Mouse (Mus musculus): ENCODE measurements around the gene Bbox1. TPM values are rescaled to one million over a fixed set of nuclear protein-coding genes. Genes with fewer than 3 reads are reported as not detected.

The Bbox1 gene
- under 1 TPM; 0.35 to 0.40 TPM for total RNA-seq (2021)
- long read RNA-seq, experiment 1, partial matches to known transcripts: 0 of 2 reads
- long read RNA-seq, experiment 1, other reads (novel, unspliced or antisense): 2 of 2 reads
- long read RNA-seq, experiment 2: 0 reads

DNA sequence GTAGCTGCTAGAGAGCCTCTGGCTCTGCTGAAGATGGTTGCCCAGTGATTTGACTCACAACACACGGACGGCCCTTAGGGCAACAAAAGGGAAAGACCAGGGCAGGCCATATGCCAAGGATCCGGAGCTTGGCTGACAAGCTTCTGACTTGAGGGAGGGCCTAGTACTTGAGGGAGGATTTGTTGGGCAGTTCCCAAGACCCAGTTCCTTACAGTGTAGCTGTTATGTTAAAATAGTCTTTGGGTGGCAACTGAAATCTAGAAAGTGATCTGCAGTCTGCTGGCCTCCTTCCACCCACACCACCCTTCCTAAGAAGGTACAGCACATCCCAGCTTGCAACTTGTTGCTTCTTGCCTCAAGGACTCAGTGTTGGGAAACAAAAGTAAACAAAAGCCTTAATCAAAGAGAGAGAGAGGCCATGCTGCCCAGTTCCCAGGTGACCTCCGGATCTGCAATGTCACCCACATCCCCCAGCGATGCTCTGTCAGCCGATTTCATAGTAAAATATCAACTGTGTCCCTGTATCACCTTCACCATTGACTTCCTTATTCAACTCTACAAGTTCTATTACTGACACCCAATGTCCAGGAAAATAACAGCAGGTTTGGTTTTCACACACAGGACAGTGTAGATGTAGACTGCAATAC, at the start of gene Bbox1:
Bbox1 (minus strand) TSS at position 52 of the 647 bp plus-strand sequence.
- DNase-seq (ENCODE audit: low spot score in 2 of 2): no peak

DNA sequence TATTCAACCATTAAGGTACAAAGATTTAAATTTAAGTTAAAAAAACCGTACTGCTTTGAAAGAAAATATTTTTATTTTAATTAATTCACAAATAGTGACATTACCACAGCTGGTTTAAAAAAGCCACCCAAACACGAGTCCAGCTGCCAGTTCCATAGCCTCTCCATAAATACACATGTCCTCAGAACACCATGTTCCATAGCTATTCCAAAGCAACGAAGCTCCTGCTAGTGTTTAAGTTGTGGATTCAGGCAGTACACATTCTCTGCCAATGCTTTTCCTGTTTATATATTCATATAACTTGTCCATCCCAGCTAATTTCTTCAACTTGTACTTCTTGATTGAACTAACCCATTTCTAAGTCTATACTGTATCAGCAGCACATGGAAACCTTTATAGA, 49.5 kb upstream of the Bbox1 start:
- no peak for DNase-seq (ENCODE audit: low spot score in 2 of 2)

DNA sequence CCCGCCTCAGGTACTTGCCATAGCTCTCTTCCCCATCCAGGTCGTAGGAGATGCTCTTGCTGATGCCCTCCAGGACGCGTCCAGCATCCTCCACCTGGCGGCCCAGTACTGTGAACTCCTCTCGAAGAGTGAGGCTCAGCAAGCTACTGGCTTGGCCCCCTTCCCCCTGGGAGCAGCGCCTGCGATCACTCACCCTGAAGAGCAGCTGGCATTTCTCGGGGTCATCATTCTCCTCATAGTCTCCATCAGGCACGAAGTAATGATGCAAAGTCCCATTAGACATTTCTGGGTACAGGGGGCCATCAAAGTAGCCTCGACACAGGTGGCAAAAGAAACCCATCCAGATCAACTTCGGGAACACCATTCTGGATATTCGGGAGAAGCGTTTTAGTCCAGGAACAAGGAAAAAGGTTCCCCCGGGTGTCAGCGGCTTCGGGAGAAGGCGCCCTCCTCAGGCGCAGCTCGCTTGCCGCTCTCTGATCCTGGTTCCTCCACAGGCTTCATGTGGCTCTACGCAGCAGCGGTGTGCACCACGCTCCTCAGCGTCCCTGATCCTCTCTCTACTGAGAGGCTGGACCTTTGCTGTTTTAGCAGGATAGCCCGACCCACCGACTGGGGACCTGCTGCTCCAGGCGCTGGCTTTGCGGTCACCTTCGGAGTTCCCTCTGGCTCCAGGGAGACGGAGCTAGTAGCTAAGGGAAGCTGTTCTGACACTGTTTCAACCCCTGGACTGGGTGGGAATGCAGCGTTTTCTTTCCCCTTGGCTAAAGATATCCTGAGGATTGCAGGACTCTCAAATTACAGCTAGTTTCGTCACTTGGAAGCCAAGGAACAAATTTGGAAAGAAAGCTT, 48.3 kb upstream of the Bbox1 start, which contains the start of gene Fibin:
Fibin (minus strand) TSS at position 752 of the 852 bp plus-strand sequence.
- peak; percentile 37 to 60 for DNase-seq (ENCODE audit: low spot score in 2 of 2)

DNA sequence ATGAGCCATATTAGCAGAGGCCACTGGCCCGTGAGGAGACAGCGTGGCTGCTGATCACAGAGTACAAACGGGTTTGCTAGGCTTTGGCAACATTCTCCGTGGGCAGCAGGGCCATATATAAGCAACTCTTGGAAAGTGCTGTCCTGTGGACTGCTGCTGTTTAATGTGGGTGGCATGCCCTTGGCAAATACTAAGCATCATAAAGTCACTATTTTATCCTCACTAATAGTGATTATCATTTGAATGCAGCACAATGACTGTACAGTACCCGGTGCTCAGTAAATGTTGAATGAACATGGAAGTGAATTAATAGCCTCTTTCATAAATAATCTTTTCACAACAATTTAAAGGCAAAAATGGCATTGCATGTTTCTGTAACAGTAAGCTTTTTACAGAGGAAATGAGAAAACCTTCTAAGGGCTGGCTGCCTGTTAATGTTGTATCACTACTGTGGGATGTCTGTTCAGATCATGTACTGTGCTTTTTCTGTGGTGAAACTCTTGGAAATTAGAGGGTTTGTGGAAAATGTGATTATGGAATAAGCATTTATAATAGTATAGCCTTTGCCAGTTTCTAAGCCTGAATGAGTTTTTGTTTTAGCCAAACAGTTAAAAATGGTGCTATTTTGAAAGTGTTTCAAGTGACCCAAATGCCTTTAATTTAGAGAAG, 39.1 kb upstream of the Bbox1 start:
- no peak for DNase-seq (ENCODE audit: low spot score in 2 of 2)

DNA sequence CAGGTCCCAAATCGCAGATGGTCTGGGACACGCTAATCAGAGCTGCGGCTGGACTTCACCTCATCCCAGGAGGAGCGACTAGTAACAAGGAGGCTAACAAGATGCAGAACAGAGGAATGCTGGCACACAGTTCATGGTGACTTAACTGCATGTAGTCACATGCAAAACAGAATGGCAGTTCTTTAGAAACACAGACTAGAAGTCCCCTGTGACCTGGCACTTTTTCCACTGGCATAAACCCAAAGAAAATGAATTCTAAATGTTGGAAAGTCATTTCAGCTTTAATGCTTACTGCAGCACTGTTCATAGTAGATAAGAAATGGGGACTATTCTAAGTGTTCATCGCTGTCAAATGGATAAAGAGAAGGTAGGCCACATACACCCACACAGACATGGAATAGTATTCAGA, 37.5 kb upstream of the Bbox1 start:
- no peak for DNase-seq (ENCODE audit: low spot score in 2 of 2)

DNA sequence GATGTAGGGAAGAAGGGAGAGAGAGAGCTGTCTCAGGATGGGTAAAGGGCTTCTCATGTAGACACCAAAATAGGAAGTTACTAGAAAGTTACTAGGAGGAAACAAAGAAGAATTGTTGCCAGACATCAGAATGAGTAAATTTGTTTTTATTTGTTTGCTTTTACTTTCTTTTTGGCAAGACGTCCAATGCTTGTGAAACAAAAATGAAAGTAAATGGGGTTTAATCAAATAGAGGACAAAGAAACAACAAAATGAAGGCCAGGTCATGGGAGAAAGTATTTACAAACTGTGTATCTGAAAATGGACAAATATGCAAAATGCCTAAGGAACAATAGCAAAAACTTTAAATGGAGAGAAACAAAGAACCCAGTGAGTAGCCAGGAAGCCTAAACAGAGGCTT, 37.0 kb upstream of the Bbox1 start:
- DNase-seq (ENCODE audit: low spot score in 2 of 2): no peak

DNA sequence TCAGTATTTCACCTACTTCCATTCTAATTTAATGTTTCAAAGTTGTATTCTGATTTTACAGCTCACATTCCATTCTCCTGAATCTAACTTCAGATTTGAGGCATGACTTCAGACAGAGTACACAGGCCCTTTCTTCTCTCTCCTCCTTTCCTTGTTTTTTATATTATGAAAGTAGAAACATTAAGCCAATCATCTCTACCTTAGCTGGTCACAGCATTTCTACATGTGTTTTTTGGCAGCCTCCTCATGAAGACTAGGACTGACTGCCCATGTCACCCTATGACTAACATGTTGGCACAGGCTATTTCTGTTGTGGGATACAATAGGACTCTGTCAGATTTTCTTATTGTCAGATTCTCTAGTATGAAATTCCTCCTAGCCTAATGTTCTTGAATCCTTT, 14.6 kb upstream of the Bbox1 start:
- DNase-seq (ENCODE audit: low spot score in 2 of 2): no peak

DNA sequence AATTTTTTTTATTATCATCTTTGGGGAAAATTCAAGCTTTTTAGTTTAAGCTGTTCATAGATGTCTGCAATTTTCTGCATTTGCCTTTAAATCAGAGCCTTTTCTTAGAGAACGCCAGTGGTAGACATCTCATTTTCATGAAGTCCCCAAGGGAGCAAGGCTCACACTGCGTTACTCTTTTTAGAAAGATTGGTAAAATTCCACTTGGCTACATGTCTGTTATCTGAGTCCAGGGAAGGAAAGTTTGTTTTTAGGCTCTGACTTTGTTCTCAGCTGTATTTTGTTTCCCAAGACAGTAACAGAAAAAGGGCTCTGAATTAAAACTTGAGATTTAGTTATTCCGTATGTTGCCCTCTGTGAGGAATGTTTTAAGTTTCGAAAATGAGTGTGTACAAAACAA, 5.6 kb upstream of the Bbox1 start:
- no peak for DNase-seq (ENCODE audit: low spot score in 2 of 2)

DNA sequence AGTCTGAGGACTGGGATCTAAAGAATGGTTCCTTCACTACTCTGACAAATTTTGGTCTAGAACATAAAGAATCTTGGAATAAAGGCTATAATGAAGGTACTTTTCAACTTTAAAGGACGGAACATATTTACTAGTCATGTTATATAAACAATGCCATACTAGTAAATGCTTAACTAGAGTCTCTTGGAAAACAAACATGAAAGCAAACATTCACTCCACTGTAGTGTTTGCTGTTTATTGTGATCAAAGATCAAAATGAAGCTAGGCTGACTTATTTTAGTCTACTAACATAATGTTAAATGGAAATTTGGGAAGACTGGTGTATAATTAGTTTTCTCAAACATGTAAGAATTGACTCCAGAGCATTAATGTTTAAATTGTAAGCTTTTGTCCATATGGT, 4.9 kb upstream of the Bbox1 start:
- DNase-seq (ENCODE audit: low spot score in 2 of 2): no peak

DNA sequence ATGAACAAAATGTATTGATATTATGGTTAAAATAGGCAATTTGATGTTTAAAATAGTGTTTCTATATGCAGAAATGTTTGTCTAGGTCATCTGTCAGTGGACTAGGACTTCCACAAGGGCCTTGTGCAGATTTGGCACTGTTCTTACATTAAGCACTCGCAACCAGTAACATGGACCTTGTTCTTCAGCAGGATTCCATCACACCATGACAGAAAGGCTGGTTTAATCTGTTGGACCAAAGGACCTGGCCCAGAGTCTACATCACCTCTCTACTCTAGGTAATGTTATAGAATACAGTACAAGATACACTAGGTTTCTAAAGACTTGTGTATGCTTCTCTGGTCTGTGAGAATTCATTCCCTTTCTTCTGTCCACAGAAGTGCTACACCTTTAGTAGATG, 4.4 kb upstream of the Bbox1 start:
- no peak for DNase-seq (ENCODE audit: low spot score in 2 of 2)

DNA sequence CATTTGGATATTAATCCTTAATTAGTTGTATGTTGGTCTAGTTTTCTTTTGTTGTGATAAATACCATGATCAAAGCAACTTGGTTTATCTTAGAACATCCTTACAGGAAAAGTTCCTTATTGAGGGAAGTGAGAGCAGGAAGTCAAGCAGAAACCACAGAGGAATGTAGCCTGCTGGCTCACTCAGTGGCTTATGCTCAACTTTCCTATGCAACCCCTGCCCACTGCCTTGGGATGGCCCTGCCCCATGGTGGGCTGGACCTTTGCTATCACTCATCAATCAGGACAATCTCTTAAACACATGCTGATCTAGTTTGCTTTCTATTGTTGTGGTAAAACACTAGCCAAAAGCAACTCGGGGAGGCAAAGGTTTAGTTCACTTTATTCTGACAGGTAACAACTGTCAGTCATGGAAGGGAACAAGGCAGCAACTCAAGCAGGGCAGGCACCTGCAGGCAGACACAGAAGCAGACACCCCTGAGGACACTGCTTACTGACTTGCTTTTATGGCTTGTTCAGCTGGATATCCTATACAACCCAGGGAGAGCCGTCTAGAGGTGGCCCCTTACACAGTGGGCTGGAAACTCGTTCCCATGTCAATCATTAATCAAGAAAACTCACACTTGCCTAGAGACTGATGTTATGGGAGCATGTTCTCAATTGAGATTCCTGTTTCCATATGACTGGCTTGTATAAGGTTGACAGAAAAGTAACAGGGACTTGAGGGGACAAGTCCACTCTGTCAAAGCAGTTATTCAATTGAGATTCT, 1.9 kb upstream of the Bbox1 start:
- no peak for DNase-seq (ENCODE audit: low spot score in 2 of 2)

DNA sequence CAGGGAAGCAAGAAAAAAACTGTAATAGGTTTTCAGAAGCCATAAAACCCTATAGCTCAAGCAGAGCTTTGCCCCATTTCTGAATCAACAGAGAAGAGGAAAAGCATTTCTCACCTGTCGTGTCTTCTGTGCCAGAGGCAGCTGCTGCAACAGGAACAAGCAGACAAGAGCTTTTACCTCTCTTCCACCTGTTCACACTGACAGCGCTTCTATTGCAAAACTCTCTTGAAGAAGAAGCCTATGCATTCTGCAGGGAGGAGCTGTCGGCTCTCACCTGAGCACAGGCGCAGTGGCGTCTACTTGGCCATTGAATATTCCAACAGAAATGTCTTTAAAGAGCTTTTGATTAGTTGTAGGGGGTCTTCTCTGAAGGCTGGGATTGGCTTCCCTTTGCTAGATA, 286 bp downstream of the Bbox1 start:
- no peak for DNase-seq (ENCODE audit: low spot score in 2 of 2)

DNA sequence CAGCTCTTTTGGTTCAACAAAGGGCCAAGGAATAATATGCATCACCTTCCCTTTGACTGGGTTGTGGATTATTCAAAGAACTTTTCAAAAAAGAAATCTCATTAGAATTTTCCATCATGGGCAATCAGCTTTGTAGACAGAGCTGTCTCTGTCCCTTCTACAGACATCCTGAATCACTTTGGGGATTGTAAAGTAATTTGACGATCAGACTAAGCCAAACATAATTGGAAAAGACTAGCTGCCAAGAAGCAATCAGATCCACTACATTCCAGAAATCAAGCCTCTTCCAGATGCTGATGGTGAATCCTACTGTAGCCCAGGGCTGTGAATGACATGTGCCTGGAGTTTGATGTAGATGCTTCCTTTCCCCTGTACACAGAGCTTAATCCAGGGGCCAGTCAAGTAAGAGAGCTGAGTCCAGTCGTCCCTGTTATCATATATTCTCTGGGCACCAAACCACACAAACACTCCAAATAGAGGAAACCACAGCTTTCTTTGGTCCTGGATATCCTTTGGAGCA, 995 bp downstream of the Bbox1 start:
- no peak for DNase-seq (ENCODE audit: low spot score in 2 of 2)

DNA sequence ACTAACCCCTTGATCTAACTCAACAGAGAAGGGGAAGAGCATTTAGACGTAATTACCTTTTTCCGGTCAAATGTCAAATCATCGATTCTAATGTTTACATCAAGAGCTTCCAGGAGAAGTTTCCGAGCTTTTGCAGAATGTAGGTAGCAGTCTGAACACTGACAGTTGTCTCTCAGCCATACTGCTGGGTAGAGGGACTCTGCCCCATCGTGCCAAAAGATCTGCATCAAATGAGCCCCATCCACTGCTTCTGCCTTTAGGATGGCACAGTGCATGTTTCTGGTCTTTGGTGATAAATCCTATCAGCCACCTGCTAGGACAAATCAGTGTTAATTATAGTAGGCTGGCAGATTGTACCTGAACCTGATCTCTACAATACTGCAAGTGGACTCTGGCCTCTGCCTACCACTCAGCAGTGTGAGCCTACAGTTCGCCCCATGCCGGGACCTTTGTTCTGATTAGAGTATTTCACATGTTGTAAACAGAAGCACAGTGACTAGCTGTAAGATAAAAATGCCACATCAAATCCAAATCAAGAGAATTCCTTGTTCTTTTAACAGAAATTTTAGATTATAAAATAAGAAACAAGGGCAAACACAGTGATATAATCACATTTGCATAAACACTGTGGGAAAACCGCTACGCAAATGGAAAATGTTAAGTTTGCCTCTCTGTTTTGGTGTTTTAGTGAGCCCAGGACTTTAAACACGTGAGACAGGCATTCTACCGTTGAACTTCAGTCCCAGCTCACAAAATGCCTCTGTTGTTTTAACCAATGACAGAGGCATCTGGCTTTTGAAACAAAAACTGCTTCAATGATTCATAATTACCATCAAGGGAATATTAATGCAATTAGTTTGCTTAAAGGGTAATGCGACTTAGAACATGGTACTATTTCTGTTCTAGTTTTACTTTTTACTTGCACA, 8.7 kb downstream of the Bbox1 start:
- DNase-seq (ENCODE audit: low spot score in 2 of 2): no peak

DNA sequence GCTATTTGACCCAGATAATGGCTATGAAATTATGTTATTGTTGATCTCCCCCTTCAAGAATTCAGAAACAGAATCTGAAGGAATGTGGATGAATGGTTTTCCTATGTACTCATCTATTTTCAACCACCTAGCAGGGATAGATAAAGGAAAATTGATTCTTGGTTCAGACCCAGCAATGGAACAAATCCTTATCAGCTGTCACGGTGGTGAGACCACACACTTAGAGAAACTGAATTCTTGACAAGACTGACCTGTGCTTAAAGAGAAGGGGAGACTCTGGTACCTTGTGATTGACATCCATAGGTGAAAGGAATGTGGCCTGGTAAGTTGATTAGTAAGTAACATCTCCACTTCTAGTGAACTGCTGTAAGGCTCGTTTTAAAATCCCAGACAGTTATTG, 12.1 kb downstream of the Bbox1 start:
- DNase-seq (ENCODE audit: low spot score in 2 of 2): no peak

DNA sequence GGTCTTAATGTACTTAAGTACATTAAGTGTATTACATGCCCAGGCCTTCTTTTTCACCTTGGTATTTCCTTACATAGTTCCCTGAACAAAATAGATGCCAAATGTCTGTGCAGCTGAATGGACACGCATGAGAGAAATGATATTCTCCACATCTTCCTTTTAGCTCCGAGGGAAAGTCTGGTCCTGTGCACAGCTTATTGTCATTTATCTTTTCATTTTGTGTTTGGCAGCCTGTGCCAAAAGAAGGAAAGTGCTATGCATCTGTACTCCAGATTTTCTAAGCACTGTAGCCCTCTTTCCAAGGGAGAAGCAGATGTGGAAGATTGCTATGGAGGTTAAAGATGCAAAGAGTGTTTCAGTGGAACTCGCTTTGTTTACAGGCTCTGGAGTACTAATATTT, 13.0 kb downstream of the Bbox1 start:
- DNase-seq (ENCODE audit: low spot score in 2 of 2): no peak

DNA sequence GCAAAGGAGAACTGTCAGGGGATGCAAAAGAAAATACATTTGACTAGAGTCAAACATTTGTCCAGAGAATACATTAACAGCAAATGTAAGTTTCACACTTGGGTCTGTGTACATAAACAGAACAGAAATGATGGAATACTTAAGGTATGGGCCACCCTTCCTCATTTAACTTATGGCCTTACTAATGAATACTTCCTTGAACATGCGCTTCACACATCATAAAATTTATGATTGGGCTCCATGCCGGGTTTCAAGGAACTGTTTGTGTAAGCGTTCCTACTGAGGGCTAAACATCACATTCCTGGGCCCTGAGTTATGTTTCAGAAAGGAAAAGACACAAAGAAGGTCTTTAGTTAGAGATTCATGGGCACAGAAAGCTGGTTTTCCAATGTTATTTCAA, 19.4 kb downstream of the Bbox1 start:
- DNase-seq (ENCODE audit: low spot score in 2 of 2): no peak

DNA sequence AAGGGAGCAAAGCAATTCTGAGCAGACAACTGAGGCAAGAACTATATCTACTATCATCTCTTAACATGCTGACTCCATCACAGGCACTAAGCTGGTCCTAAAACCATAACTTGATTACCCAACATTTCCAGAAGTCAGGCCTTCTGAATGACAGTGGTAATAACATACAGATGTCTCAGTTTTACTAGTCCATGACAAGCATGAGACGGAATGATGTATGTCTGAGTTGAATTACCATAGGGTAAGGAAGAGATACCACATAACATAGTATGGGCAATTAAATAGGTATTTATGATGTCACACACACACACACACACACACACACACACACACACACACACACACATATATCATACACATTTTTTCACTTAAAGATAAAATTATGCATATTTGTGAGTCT, 26.4 kb downstream of the Bbox1 start:
- DNase-seq (ENCODE audit: low spot score in 2 of 2): no peak

DNA sequence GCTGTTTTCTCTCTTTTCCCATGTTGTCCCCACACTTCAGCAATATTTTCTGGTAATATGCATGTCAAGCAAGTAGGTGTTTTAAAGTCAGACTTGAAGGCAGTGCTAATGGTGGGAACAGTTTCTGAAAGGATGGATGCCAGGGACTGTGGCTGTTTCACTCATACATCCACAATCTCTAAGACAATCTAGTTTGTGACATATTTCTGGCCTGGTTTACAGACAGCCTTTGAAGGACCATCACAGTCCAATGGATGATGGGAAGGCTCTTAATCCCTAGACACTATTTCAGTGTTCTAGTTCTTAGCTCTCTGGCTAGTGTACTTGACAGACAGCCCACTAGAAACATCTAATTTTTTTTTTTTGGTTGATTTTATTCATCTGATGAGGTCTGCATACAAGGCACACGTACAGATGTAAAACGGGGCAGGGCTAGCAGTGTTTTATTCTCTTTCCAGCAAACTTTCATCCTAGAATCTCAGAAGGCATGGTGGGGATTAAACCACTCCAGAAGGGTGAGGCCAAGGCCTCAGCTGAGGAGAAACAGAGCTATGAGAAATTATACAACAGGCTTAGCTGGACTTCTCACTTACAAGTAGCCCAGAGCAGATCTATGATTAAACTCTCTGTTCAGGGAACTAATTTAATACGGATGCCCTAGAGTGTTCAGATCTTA, 28.4 kb downstream of the Bbox1 start:
- no peak for DNase-seq (ENCODE audit: low spot score in 2 of 2)
